26 mouse cellular contexts compared by ENCODE assay signal in genomic region chr19:5684236-5684635, GRCm38 (mm10). TPM values are rescaled to one million over a fixed set of nuclear protein-coding genes. Genes with fewer than 3 reads are reported as not detected.
"Had no signal": no experiment of that assay in that cellular context is flagged by ENCODE, and none has a peak within 500 bp of the region (broad histone marks: within the 10 kb centered on the region; RNA-seq: fewer than 3 reads in every experiment).

No protein-coding gene starts in this region.

- ATAC-seq: hindbrain, embryonic 16.5 days; inflammation-experienced regulatory T-cells, adult 6 months; intestine, embryonic 15.5 days had no signal

- H3K27ac ChIP-seq: gastrocnemius, adult 2 months; heart, embryonic 10.5 days; hindbrain, embryonic 10.5 days; hindbrain, embryonic 12.5 days; hindbrain, embryonic 14.5 days; intestine, embryonic 15.5 days; kidney, postnatal 0 days; layer of hippocampus, adult 2 months; left cerebral cortex, adult 2 months; limb, embryonic 10.5 days; limb, embryonic 12.5 days; liver, embryonic 15.5 days had no signal

- DNase-seq: gastrocnemius, adult 2 months; gastrocnemius, postnatal 10 days; gastrocnemius, postnatal 25 days; heart, adult 18-20 months; heart, postnatal 10 days; heart, postnatal 4 days; kidney, adult 9 months; kidney, postnatal 14 days; kidney, postnatal 4 days; liver; liver, embryonic 13.5 days had no signal

- H3K9ac ChIP-seq: heart, embryonic 12.5 days; hindbrain, embryonic 12.5 days; hindbrain, embryonic 14.5 days; intestine, embryonic 15.5 days; limb, embryonic 12.5 days; liver, embryonic 15.5 days had no signal

- H3K9me3 ChIP-seq: heart, embryonic 10.5 days; heart, embryonic 12.5 days; hindbrain, embryonic 10.5 days; hindbrain, embryonic 12.5 days; intestine, embryonic 15.5 days; limb, embryonic 10.5 days; limb, embryonic 12.5 days; liver, embryonic 13.5 days; liver, embryonic 15.5 days had no signal

- H3K4me2 ChIP-seq: heart, embryonic 12.5 days; hindbrain, embryonic 12.5 days; hindbrain, embryonic 14.5 days; intestine, embryonic 15.5 days; limb, embryonic 12.5 days; liver, embryonic 11.5 days; liver, embryonic 13.5 days; liver, embryonic 15.5 days had no signal

- H3K27me3 ChIP-seq: heart, embryonic 12.5 days; hindbrain, embryonic 12.5 days; intestine, embryonic 15.5 days; limb, embryonic 12.5 days; liver, embryonic 13.5 days; liver, embryonic 15.5 days had no signal

- H3K4me3 ChIP-seq: gastrocnemius, adult 2 months; heart, embryonic 10.5 days; heart, embryonic 12.5 days; hindbrain, embryonic 10.5 days; hindbrain, embryonic 12.5 days; intestine, embryonic 15.5 days; layer of hippocampus, adult 2 months; left cerebral cortex, adult 2 months; limb, embryonic 10.5 days; limb, embryonic 12.5 days; liver, embryonic 13.5 days; liver, embryonic 15.5 days had no signal

RNA-seq across cellular contexts. Expression of gene Kcnk7, which starts 19.9 kb away (rescaled TPM):
- polyA plus RNA-seq: heart, embryonic 10.5 days; hindbrain, embryonic 12.5 days; hindbrain, embryonic 16.5 days; limb, embryonic 10.5 days had no signal
